Mouse (Mus musculus) monocyte, adult 2 months (primary cell): Measurements from ENCODE around the gene Tns3.

ENCODE experiments used
- DNase-seq, 2 experiments: peaks; one replicate each; pipeline ENCODE4 v3.0.0; 2022; ENCODE audit warnings: low spot score in 2 of 2, low read depth in 1 of 2

Gene Tns3

GRCm38 (mm10) chr11:8482721-8483120, 181.6 kb downstream of the Tns3 start:
- no peak for DNase-seq

- DNase-seq, result no peak
Measured at GRCm38 (mm10) chr11:8481962-8482361, 182.4 kb downstream of the Tns3 start.

GRCm38 (mm10) chr11:8481529-8481928, 182.8 kb downstream of the Tns3 start:
- no peak for DNase-seq

GRCm38 (mm10) chr11:8479858-8480257, 184.5 kb downstream of the Tns3 start:
- DNase-seq, result no peak

- DNase-seq, result no peak
Measured at GRCm38 (mm10) chr11:8479313-8479712, 185.0 kb downstream of the Tns3 start.

- no peak for DNase-seq
Measured at GRCm38 (mm10) chr11:8473616-8474015, 190.7 kb downstream of the Tns3 start.

GRCm38 (mm10) chr11:8472439-8472838, 191.9 kb downstream of the Tns3 start:
- no peak for DNase-seq

- no peak for DNase-seq
Measured at GRCm38 (mm10) chr11:8471535-8471934, 192.8 kb downstream of the Tns3 start.

GRCm38 (mm10) chr11:8469537-8469936, 194.8 kb downstream of the Tns3 start:
- DNase-seq, result no peak

GRCm38 (mm10) chr11:8468161-8469091, 195.9 kb downstream of the Tns3 start:
- DNase-seq, result no peak

- DNase-seq, result no peak
Measured at GRCm38 (mm10) chr11:8467403-8468160, 196.8 kb downstream of the Tns3 start.

GRCm38 (mm10) chr11:8463866-8464265, 200.5 kb downstream of the Tns3 start:
- no peak for DNase-seq

- DNase-seq, result no peak
Measured at GRCm38 (mm10) chr11:8462827-8463405, 201.4 kb downstream of the Tns3 start.

- DNase-seq, result no peak
Measured at GRCm38 (mm10) chr11:8460835-8461234, 203.5 kb downstream of the Tns3 start.

- DNase-seq, result no peak
Measured at GRCm38 (mm10) chr11:8457951-8458350, 206.4 kb downstream of the Tns3 start.

- no peak for DNase-seq
Measured at GRCm38 (mm10) chr11:8456586-8457285, 207.6 kb downstream of the Tns3 start.

GRCm38 (mm10) chr11:8455650-8456049, 208.7 kb downstream of the Tns3 start:
- no peak for DNase-seq

- no peak for DNase-seq
Measured at GRCm38 (mm10) chr11:8453252-8453651, 211.1 kb downstream of the Tns3 start.

- no peak for DNase-seq
Measured at GRCm38 (mm10) chr11:8451597-8452201, 212.6 kb downstream of the Tns3 start.

GRCm38 (mm10) chr11:8450540-8450939, 213.8 kb downstream of the Tns3 start:
- no peak for DNase-seq

GRCm38 (mm10) chr11:8445915-8446356, 218.4 kb downstream of the Tns3 start:
- no peak for DNase-seq
